Mouse (Mus musculus): ENCODE data around the gene Dagla. TPM values are rescaled to one million over a fixed set of nuclear protein-coding genes. Genes with fewer than 3 reads are reported as not detected.
A peak's percentile ranks its signal among the peaks of the same experiment; 100 is the strongest.

The Dagla gene
- polyA plus RNA-seq, 2 experiments, result 2.4 to 8.1 TPM

DNA sequence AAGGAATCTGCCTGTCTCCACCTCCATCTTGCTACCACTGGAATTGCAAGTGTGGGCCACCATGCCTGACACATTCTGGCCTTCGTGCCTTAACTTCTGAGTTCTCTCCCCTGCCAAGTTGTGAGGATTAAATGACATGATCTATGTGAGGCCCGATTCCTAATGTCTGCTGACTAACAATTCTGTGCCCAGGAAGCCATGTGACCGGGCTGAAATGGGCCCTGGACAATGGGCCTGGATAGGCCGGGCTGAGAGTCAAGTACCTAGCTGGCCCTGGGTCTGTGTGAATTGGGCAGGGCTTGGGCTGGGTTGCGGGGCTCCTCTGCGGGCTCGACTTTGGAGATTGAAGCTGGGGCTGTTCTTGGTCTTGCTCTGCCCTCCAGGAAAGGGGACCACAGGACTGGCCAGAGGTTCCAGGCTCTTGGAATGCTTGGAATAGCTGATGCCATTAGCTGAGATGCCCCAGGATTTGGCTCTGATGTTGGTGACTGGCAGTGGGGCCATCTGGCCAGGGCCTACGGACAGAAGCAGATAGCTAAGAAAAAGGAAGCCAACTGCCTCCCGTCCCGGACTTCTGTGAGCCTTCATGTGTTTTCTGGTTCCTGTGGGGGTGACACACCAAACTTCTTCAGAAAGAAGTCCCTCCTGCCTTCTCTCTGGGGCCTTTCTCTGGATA, 90.7 kb downstream of the Dagla start:
- H3K9me3 ChIP-seq (ENCODE audit: control insufficient read depth, low read length), result no peaks in the 10 kb centered on the region
- H3K4me1 ChIP-seq (ENCODE audit: control insufficient read depth, insufficient read depth, low read length), result no peaks in the 10 kb centered on the region
- no peaks in the 10 kb centered on the region for H3K27me3 ChIP-seq (ENCODE audit: control insufficient read depth, insufficient read depth, low read length)
- no peak for ATAC-seq (ENCODE audit: low FRiP score, low read depth)
- H3K9ac ChIP-seq (ENCODE audit: low read depth, low read length, severe bottlenecking), result no peak overlapping the region
- H3K36me3 ChIP-seq (ENCODE audit: control insufficient read depth, insufficient read depth, low read length), result peaks cover 35% of the 10 kb centered on the region
- H3K4me2 ChIP-seq (replicated peaks; ENCODE audit: low read depth, low read length, severe bottlenecking), result no peak overlapping the region
- H3K4me3 ChIP-seq (replicated peaks; ENCODE audit: low read length), result no peak overlapping the region
- H3K27ac ChIP-seq (replicated peaks; ENCODE audit: low read depth, low read length), result no peak overlapping the region
- DNase-seq (ENCODE audit: low spot score), result no peak
- WGBS, result 91% methylated on average over 10 of the region's 10 CpGs
- no peak for TF ChIP-seq POLR2A (IDR thresholded peaks at IDR 0.05; ENCODE audit: borderline replicate concordance, extremely low read depth, insufficient read depth, insufficient read length)

- Histone ChIP-seq H3K4me2 (replicated peaks; ENCODE audit: low read depth, low read length, severe bottlenecking) (no peak overlapping the region), H3K4me1 (ENCODE audit: control insufficient read depth, insufficient read depth, low read length) (no peaks in the 10 kb centered on the region), H3K27ac (replicated peaks; ENCODE audit: low read depth, low read length) (no peak overlapping the region), H3K27me3 (ENCODE audit: control insufficient read depth, insufficient read depth, low read length) (no peaks in the 10 kb centered on the region), H3K9ac (ENCODE audit: low read depth, low read length, severe bottlenecking) (no peak overlapping the region), H3K9me3 (ENCODE audit: control insufficient read depth, low read length) (no peaks in the 10 kb centered on the region), H3K36me3 (ENCODE audit: control insufficient read depth, insufficient read depth, low read length) (peaks cover 65% of the 10 kb centered on the region), H3K4me3 (replicated peaks; ENCODE audit: low read length) (no peak overlapping the region)
- ATAC-seq (ENCODE audit: low FRiP score, low read depth) (no peak), DNase-seq (ENCODE audit: low spot score) (no peak)
- 81% methylated on average over 4 of the region's 4 CpGs for WGBS
- no peak for TF ChIP-seq POLR2A (IDR thresholded peaks at IDR 0.05; ENCODE audit: borderline replicate concordance, extremely low read depth, insufficient read depth, insufficient read length)
These were observed 93.8 kb downstream of the Dagla start for GRCm38 (mm10) chr19:10210885-10211284.

DNA sequence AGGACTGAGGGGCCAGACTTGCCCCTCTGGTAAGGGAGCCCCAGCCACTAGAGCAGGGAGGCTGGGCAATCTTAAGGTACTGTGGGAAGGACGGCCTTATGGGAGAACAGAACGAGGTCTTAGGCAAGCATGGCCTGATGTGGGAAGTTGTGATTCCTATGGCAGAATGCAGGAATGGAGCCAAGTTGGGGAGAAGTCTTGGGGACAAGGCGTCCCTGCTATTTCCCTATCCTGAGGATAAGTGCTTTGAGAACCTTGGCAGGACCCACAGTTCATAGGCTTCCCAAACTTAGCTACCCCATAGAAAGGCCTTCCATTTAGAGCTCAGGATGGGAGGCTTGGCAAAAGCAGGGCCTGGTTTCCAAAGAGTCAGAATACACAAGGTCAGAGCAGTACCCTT, 95.8 kb downstream of the Dagla start:
- Histone ChIP-seq H3K27me3 (ENCODE audit: control insufficient read depth, insufficient read depth, low read length) (no peaks in the 10 kb centered on the region), H3K4me2 (replicated peaks; ENCODE audit: low read depth, low read length, severe bottlenecking) (no peak overlapping the region), H3K36me3 (ENCODE audit: control insufficient read depth, insufficient read depth, low read length) (peaks cover 64% of the 10 kb centered on the region), H3K4me3 (replicated peaks; ENCODE audit: low read length) (no peak overlapping the region), H3K4me1 (ENCODE audit: control insufficient read depth, insufficient read depth, low read length) (no peaks in the 10 kb centered on the region), H3K9me3 (ENCODE audit: control insufficient read depth, low read length) (no peaks in the 10 kb centered on the region), H3K9ac (ENCODE audit: low read depth, low read length, severe bottlenecking) (no peak overlapping the region), H3K27ac (replicated peaks; ENCODE audit: low read depth, low read length) (no peak overlapping the region)
- no peak for TF ChIP-seq POLR2A (IDR thresholded peaks at IDR 0.05; ENCODE audit: borderline replicate concordance, extremely low read depth, insufficient read depth, insufficient read length)
- ATAC-seq (ENCODE audit: low FRiP score, low read depth) (no peak), DNase-seq (ENCODE audit: low spot score) (no peak)
- 83% methylated on average over 3 of the region's 3 CpGs for WGBS

DNA sequence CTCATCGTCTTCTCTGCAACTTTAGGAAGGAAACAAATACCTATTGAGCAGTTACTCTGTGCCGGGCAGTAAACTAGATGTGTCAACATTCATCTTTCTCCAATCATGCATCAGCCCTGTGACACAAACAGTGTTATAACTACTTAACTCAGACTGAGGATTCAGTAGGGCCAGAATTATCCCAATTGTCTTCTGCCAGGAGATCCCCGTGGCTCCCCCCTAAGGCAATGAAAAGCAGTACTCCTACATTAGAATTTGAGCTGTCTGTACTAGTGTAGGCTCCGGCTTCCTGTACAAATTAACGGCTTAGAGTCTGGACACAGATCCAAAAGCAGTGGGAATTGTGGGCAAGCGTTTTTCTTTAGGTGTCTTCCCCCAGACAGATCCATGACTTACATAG, 99.6 kb downstream of the Dagla start:
- no peak overlapping the region for H3K9ac ChIP-seq (ENCODE audit: low read depth, low read length, severe bottlenecking)
- H3K36me3 ChIP-seq (ENCODE audit: control insufficient read depth, insufficient read depth, low read length), result peaks cover 54% of the 10 kb centered on the region
- peaks cover 8% of the 10 kb centered on the region for H3K4me1 ChIP-seq (ENCODE audit: control insufficient read depth, insufficient read depth, low read length)
- H3K4me3 ChIP-seq (replicated peaks; ENCODE audit: low read length), result peak overlapping the region; percentile 90
- WGBS, result 75% methylated on average over 6 of the region's 6 CpGs
- no peak overlapping the region for H3K27ac ChIP-seq (replicated peaks; ENCODE audit: low read depth, low read length)
- no peaks in the 10 kb centered on the region for H3K27me3 ChIP-seq (ENCODE audit: control insufficient read depth, insufficient read depth, low read length)
- no peaks in the 10 kb centered on the region for H3K9me3 ChIP-seq (ENCODE audit: control insufficient read depth, low read length)
- peak overlapping the region; percentile 88 for H3K4me2 ChIP-seq (replicated peaks; ENCODE audit: low read depth, low read length, severe bottlenecking)
- ATAC-seq (ENCODE audit: low FRiP score, low read depth) (no peak), DNase-seq (ENCODE audit: low spot score) (no peak)
- no peak for TF ChIP-seq POLR2A (IDR thresholded peaks at IDR 0.05; ENCODE audit: borderline replicate concordance, extremely low read depth, insufficient read depth, insufficient read length)

- Histone ChIP-seq H3K9ac (ENCODE audit: low read depth, low read length, severe bottlenecking) (peak overlapping the region; percentile 77), H3K4me2 (replicated peaks; ENCODE audit: low read depth, low read length, severe bottlenecking) (peak overlapping the region; percentile 88), H3K9me3 (ENCODE audit: control insufficient read depth, low read length) (no peaks in the 10 kb centered on the region), H3K4me1 (ENCODE audit: control insufficient read depth, insufficient read depth, low read length) (peaks cover 8% of the 10 kb centered on the region), H3K27ac (replicated peaks; ENCODE audit: low read depth, low read length) (peak overlapping the region; percentile 48), H3K36me3 (ENCODE audit: control insufficient read depth, insufficient read depth, low read length) (peaks cover 54% of the 10 kb centered on the region), H3K27me3 (ENCODE audit: control insufficient read depth, insufficient read depth, low read length) (no peaks in the 10 kb centered on the region), H3K4me3 (replicated peaks; ENCODE audit: low read length) (peak overlapping the region; percentile 90)
- 2% methylated on average over 5 of the region's 5 CpGs for WGBS
- DNase-seq (ENCODE audit: low spot score), result no peak
- TF ChIP-seq POLR2A (IDR thresholded peaks at IDR 0.05; ENCODE audit: borderline replicate concordance, extremely low read depth, insufficient read depth, insufficient read length), result no peak
- ATAC-seq (ENCODE audit: low FRiP score, low read depth), result peak; percentile 32; the same call in 1 of the 2 replicates
These were observed 100.1 kb downstream of the Dagla start for GRCm38 (mm10) chr19:10204616-10205001.

Measured in limb, embryonic 14.5 days (tissue).